Mouse (Mus musculus) A20 (cell line): ENCODE results near the gene Dop1b.
"Not testable (repeated sequence)": the region's sequence is repeated elsewhere in the genome, so short reads cannot be mapped to it uniquely, and the experiment has no call there.

Source experiments
- DNase-seq: peaks from one replicate; pipeline ENCODE4 v3.0.0-alpha.2; 2011; ENCODE audit warnings: low read depth, low spot score

The Dop1b gene

DNA sequence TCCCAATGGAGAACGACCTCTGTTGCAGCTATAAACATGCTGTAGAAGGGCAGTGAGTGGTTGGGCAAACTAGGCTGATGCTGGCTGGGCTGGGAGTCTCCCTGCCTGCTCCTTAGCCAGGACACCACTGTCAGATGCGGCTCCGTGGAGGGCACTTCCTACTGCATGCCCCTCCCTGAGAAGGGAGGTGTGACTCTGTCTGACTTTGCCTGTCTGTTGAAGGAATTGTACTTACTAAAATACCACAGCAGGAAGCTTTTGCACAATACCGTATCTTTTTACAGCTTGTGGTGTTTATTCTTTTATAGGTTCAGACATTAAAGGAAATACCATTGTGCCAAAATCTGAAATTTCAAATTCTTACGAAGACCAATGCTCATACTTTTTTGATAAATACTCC lies 40.1 kb downstream of the Dop1b start:
- DNase-seq = no peak

DNA sequence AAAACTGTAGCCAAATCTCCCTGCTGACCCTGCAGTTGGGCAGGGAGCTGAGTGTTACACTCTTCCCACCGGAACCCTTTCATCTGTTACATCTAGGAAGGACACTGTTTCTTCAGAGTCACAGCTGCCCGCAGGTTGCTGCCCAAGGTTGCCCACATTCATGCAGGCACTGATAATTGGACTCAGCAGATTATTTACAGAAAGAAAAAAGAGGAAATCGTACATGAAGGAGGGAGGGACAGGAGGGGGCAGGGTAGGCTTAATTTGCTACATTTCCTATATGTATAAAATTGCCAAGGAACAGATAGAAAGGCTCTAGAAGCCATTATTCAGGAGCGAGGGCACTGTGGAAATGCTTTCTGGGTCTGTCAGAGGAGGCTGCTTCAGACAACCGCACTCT lies 44.9 kb downstream of the Dop1b start:
- no peak for DNase-seq

DNA sequence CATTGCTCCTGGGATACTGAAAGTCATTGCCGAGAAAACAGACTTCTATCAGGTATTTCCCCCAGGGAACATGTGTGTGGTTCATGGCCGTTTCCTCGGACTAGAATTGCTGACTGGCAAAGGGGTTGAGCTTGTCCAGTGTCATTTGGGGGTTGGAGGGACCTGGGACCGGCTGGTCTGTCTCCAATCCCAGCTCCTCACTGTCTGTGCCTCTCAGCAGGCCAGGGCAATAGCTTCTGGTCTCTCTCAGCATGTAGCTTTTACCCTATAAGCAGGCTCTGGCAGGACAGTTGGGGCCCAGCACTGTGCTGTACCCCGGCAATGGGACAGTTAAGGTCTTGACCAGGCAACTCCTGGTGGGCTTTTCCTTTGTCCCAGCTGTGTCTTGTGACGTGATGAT lies 51.7 kb downstream of the Dop1b start:
- no peak for DNase-seq

DNA sequence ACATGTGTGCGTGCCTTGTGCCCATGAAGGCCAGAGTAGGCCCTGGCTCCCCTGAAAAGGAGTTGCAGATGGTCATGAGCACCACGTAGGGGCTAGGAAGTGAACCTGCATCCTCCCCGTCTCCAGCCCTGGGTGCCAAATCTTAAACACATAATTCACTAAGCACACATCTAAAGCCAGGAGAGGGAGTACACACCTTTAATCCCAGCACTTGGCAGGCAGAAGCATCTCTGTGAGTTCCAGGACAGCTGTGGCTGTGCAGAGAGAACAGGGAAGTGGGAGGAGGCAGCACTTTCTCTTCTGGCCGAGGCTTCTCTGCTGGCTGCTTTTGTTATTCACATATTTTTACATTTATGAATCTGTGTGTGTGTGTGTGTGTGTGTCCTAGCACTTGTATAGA lies 52.9 kb downstream of the Dop1b start:
- DNase-seq = peak; percentile 26

DNA sequence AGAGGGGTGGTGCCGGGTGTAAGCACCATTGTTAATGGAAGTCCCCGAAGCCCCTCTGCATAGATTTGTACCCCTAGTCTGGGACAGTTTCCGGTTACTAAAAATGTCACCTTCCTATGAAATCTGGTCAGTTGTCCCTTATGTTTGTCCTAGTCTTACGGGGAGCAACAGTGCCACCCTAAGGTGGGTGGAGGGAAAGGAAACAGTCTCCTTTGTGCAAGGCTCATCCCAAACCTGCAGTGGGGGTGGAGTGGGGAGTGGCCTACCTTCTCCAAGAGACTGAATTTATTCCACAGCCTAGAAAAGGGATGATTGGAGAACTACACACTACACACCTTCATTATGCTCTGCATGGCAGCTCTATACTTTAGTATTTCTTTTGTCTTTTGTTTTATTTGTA lies 55.3 kb downstream of the Dop1b start:
- peak; percentile 51 for DNase-seq

DNA sequence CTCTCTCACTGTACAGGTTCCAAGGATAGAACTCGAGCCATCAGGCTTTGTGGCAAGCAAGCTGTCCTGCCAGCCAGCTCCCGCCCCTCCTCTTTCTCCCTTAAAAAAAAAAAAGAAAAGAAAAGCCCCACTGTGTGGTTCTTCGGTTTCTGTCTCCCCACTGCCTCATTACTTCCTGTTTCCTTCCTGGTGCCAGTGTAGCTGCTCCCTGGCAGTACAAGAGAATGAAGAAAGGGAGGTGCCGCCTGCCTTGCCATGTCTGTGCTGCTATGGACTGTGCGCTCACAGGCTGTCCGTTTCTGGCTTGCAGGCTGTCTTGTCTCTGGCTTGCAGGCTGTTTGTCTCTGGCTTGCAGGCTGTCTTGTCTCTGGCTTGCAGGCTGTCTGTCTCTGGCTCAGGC lies 55.8 kb downstream of the Dop1b start:
- peak; percentile 21 for DNase-seq

DNA sequence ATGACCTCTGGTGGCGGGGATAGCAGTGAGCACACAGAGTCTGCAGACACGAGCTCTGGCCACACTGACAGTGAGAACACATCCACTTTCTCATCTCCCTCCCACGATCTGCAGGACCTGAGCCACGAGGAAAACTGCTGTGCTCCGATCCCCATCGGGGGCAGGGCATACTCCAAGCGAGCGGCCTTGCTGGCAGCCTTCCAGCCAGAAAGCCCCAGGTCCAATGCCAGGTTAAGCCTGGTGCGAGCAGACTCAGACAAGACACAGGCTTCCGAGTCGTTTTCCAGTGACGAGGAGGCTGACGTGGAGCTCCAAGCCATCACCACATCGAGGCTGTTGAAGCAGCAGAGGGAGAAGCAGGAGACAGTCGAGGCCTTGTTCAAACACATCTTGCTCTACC lies 57.9 kb downstream of the Dop1b start:
- no peak for DNase-seq

DNA sequence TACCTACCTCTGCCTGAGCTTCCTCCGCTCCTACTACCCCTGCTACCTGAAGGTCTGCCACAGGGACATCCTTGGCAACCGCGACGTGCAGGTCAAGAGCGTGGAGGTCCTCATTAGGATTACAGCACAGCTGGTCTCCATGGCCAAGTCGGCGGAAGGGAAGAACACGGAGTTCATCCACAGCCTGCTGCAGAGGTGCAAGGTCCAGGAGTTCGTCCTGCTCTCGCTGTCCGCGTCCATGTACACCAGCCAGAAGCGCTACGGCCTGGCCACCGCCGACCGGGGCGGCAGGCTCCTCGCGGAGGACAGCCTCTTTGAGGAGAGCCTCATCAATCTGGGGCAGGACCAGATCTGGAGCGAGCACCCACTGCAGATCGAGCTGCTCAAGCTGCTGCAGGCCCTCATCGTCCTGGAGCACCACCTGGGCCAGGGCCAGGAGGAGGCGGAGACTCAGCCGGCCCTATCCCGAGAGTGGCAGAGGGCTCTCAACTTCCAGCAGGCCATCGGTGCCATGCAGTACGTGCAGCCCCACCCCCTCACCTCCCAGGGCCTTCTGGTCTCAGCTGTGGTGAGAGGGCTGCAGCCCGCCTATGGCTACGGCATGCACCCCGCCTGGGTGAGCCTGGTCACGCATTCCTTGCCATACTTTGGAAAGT lies 58.7 kb downstream of the Dop1b start:
- no peak for DNase-seq

DNA sequence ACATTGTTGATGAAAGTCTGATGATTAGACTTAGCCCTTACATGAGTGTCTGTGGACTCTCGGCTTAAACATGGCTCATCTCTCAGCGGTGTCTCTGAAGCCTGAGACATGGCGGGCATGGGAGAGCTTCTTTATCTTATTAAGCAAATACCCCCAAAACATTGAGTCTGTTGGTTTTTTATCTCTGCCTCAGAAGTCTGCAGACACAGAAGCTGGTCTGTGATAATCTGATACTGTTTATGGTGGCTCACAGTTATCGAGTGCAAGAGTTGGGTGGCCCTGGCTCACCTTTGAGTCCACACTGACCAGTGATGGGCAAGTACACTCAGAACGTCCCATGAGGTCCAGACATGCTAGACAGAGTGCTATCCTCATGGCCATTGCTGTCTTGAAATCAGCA lies 63.0 kb downstream of the Dop1b start:
- no peak for DNase-seq

DNA sequence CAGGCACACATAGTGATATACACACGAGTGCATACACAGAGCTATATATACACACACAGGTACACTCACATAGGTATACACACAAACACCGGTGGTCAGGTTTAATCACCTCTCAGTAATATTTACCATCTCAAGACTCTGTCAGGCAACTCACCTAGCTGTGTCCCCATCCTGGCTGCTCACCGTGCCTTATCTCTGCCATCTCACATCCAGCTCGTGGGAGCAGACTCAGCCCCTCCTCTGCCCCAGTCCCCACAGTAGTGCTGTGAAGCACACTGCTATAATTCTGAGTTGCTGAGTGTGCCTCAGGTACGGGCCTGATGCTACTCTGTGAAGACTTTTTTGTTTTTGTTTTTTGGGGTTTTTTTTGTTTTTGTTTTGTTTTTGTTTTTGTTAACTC lies 64.8 kb downstream of the Dop1b start:
- DNase-seq = no peak

DNA sequence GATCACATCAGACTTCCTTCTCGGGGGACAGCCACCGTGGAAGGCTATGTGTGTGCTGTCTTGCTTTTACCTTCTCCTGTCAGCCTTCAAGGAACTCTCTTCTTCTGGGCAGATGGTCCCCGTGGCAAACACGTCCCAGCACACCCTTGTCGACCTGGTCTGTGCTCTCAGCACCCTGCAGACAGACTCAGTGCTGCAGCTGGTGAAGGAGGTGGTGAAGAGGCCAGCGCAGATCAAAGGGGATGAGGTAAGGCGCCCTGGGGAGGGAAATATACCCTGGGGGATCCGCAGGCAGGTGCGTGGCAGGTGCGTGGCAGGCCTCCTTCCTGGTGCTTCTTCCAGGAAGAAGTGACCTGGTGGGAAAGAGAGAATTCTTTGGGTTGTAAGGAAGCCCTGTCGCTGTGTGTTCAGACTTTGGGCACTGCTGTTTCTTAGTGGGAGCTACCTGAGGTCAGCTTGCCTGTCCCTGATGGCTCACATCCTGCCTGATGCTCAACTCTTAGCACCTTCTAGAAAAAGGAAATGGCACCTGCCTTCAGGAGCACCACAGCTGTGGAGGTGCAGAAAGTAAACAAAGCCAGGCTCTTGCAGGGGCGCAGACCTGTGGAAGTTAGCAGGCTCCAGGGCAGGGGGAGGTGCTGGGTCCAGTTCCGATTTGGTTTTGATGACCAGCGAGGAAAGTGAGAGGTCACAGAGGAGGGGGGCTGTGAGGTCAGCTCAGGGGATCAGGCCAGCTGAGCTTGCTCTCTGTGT lies 65.7 kb downstream of the Dop1b start:
- peak; percentile 39 for DNase-seq

DNA sequence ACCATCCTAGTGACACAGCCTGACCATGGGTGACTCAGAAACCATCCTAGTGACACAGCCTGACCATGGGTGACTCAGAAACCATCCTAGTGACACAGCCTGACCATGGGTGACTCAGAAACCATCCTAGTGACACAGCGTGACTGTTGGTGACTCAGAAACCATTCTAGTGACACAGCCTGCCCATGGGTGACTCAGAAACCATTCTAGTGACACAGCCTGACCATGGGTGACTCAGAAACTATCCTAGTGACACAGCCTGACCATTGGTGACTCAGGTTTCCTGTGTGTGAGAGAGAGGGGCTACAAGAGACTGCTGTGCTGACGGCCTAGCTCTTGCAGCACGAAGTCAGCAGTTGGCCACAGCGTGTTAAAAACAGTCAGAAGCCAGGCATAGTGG lies 66.7 kb downstream of the Dop1b start:
- DNase-seq = not testable (repeated sequence)

DNA sequence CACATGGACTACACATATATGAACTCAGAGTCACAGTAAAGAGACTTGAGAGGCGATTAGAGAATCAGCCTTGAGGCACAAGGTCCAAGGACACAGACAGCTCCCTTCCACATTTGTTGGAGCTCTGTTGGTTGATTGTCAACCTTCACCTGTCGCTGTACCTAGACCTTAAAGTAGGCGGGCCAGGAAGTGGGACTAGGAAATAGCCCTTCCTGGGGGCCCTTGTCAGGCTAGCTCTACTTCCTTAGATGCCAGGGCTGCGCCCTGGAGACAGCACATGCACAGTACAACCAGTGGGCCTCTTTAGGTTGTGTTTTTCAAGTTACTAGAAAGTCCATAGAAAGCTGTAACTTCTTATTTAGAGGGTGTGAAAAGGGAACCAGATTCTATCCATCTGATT lies 67.8 kb downstream of the Dop1b start:
- DNase-seq = no peak

DNA sequence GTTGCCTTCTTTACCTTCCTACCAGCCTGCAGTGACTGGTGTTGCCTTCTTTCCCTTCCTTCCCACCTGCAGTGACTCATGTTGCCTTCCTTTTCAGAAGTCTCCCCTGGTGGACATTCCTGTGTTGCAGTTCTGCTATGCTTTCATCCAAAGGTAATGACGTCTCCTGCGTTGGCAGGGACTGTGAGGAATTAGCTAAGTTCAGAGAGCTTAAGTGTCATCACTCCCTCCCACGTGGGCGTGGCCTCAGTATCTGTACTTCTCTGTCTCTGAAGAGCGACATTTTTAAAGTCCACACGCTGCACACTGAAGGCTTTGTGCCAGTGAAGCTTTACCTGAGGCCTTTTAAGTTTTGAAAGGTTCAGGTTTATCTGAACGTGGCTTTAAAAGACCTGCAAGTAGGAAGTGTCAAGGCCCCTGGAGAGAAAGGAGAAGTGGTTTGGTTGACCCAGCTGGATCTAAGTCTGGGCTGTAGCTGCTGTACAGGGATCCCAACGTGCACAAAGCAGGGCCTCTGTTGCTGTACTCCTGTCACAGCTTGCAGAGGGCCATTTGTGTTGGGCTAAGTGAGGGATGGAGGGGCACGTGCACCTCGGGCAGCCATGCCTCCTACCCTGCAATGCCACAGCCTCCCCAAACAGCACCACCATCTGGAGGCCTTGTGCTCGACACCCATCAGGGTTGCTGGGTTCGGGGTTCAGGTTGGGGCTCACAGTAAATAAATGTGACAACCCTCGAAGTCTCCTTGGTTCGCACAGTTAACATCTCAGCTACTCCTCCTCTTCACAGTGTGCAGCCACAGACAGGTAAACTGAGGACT lies 69.2 kb downstream of the Dop1b start:
- peak; percentile 53 for DNase-seq

DNA sequence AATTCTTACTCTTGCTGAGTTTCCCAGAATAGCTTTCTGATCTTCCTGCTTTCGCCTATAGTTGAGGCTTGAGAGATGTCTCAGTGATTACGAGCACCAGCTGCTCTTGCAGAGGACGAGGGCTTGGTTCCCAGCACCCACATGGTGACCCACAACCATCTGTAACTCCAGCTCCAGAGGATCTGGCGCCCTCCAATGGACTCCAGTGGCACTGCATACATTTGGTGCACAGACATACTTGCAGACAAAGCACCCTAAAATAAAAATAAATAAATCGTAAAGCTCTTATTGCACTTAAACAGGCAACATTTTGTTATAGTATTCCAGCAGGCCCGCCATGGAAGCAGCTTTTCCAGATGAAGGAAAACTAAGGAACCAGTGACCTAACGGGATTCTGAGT lies 72.5 kb downstream of the Dop1b start:
- DNase-seq = no peak

DNA sequence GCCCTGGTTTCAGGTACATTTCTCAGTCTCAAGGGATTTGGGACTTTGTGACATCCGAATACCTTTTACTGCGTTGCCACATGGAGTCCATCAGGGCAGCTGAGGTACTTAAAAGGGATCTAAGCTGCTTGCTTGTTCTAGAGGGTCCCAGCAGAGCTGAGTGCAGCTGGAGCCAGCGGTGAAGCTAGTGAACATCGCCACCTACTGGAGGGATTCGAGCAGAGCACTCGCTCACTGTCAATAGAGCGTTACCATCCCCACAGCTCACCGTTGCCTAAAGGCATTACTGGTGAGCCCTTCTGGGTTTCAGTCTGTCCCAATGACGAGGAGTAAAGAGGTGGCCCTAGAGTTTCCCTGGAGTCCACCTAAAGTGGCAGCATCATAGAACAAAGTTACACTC lies 74.1 kb downstream of the Dop1b start:
- DNase-seq = peak; percentile 79

DNA sequence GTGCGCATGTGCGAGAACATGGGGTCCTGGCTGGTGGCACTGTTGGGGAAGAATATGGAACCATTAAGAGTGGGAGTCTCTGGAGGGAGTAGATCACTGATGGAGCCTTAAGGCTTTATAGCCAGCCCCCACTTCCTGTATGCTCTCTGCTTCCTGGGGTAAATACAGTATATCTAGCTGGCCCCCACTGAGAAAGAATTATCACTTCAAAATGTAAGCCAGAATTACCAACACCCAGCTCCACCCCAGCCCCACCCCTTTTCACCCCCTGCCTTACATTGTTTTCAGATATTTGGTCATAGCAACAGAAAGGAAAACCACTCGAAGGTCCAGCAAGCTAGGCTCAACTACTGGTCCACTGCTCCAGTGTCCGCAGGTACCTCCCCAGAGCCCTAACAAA lies 76.7 kb downstream of the Dop1b start:
- no peak for DNase-seq

DNA sequence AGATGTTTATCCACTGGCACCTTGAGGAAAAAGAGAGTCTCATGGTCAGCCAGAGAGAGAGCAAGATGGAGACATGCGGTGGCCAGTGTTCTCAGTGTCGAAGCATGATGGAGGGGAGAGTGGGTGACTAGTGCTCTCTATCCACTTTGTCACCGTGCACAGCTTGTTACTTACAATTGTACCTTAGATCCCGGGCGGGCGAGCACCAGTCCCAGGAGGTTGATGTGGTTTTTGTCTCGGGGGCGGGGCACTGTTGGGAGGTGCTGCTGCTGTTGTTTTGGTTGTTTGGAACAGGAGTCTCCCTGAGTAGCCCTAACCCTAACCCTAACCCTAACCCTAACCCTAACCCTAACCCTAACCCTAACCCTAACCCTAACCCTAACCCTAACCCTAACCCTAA lies 77.2 kb downstream of the Dop1b start:
- no peak for DNase-seq

DNA sequence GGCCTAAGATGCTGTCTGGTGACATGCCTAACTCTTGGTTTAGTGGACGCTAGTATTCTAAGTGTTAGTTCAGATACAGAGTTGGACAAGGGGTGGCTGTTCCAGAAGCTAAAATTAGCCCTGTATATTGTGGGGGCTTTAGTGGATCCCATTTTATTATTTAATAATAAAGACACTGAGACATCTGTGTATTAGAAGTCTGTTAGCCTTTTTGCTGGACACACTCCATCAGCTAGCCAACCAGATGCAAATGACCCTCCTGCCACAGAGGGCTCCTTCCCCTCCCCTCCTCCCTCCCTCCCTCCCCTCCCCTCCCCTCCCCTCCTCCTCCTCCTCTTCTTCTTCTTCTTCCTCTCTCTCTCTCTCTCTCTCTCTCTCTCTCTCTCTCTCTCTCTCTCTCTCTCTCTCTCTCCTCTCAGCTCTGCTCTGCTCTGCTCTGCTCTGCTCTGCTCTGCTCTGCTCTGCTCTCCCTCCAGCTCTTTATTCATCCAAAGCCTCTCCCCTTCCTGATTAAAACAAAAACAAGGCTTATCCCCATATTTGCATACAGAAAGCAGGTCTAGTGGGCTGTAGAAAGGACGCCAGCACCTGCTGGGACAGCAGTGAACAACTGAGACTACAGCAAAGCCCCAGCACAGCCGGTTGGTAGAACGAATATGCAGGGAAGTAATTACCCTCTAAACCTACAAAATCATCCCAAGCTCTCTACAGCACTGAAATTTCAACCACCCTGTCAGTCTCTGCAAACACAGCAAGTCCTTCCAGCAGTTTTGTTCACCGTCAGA lies 78.5 kb downstream of the Dop1b start:
- peak; percentile 85 for DNase-seq

DNA sequence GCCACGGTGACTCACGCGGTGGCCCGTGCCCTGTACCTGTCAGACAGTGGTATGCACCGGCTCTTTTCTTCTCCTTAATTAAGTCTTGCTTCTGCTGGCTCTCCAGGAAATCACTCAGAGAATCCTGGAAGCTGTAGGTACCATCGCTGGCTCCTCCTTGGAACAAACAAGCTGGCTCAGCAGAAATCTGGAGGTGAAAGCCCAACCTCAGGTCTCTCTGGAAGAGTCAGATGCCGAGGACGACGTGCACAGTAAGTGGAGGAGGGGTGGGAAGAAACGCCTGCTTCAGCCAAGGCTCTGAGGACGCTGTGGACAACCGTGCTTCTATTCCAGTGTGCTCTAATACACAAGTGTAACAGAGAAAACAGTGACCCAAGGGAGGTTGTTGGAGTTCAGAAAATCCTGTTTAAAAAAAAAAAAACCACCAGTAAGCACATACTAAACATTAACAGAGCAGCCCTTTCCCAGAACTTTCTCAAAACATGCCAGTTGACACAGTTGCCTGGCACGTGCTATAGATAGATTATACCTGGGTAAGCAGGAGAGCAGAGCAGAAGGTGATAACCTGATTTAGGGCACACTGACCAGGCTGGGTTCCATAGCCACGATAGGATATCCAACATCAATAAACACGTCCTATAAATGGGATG lies 81.4 kb downstream of the Dop1b start:
- no peak for DNase-seq

DNA sequence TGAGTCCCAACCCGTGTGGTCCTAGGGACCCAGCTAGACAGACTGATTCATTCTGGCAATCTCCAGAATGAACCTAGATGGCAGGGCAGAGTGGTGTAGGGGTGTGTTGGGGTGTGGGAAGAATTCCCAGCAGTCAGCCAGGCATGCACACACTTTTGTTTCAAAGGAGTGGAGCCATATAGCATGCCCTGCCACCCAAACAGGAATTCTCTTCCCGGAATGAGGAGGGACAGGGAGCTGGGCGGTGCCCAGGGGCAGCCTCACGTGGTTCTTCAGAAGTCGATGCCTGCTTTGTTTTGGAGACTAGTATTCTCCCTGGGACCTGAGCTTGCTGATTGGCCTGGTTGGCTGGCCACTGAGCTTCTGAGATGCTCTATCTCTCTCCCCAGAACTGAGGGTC lies 83.1 kb downstream of the Dop1b start:
- no peak for DNase-seq
